Mouse (Mus musculus) spleen, postnatal 0 days (tissue): ENCODE data around the gene Ugp2. TPM values are rescaled to one million over a fixed set of nuclear protein-coding genes. Genes with fewer than 3 reads are reported as not detected.

Experiments used
- microRNA counts: library from miRNA; unstranded; fragments of <30 nt; microRNA quantifications from one replicate; lab custom pipeline; 2015
- polyA plus RNA-seq: library from polyadenylated mRNA; unstranded; fragments of >200 nt; fragmentation: Nextera tagmentation; extraction: Ambion mirVana; gene quantifications from 2 replicates; pipeline ENCODE4 v1.2.1, GENCODE M21; 2015

Gene Ugp2
- 28.2 and 35.5 TPM in 2 replicates for polyA plus RNA-seq

DNA sequence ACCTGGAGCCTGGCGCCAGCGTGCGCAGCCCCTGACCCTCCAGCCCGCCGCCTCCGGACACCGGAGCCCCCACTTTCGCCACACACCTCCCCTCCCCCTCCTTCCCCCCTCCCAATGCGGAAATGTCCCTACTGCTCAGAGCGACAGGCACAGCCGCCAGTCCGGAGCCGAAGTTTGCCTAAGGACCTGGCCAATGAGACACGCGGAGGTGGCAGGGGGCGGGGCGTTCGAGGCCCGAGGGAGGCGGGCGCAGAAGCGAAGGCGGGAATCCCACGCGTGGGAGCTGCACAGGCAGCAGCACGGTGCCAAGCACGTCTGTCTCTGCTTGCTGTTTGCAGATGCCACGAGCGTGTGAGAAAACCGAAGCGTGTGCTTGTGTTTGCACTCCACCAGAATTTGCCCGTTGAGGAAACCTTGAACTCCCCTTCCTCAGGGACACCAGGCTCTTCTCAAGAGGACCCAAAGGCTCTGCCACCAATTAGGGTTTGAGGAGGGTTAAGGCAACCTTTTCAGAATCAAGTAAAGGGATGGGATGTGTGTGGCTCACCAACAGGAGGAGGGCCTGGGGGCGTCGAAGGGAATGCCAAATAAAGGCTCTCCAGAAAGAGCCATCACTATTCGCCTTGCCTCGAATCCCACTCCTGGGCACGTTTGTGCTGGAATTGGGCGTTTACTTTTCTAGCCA lies at the start of gene Ugp2:
Gene Ugp2, minus strand, starts transcription at position 80 of the 685 bp plus-strand sequence.

MicroRNA genes within 50 kb of the gene (microRNA counts, 519-probe panel; counts per million panel counts)
- microRNA mmu-miR-1933-3p (lab: Ali Mortazavi, UCI) (88.3 counts per million), microRNA mmu-miR-1933-5p (lab: Ali Mortazavi, UCI) (88.3 counts per million)

Other genes with a start within 250 kb of the Ugp2 start
- gene Vps54, start 131.9 kb downstream of the Ugp2 start, polyA plus RNA-seq: 8.0 and 10.1 TPM in 2 replicates
- 2.0 and 2.8 TPM in 2 replicates for gene Wdpcp, start 201.0 kb upstream of the Ugp2 start, polyA plus RNA-seq
- gene Mdh1, start 201.2 kb upstream of the Ugp2 start, polyA plus RNA-seq: 127 and 133 TPM in 2 replicates